Mouse (Mus musculus) myocyte (in vitro differentiated cells): ENCODE data around the gene Olfr266.

Experiments
- E2F4 ChIP-seq: IDR thresholded peaks from one replicate; pipeline ENCODE4 v1.6.1; 2011; ENCODE audit warnings: mild to moderate bottlenecking, control low read depth, moderate library complexity; ENCODE audit not compliant: insufficient read depth
- MYOG ChIP-seq, 3 experiments: IDR thresholded peaks; one replicate each; pipeline ENCODE4 v1.6.1; 2011; ENCODE audit warnings: control low read depth in 2 of 3, low read depth in 2 of 3, mild to moderate bottlenecking in 2 of 3; ENCODE audit not compliant: insufficient read length in 2 of 3, control insufficient read depth in 1 of 3, insufficient read depth in 1 of 3
- USF1 ChIP-seq: IDR thresholded peaks from one replicate; pipeline ENCODE4 v1.6.1; 2011; ENCODE audit warnings: low read depth, mild to moderate bottlenecking, control low read depth, moderate library complexity

GRCm38 (mm10) chr3:106817676-106818075 is 8.4 kb downstream of the Olfr266 start:
- TF ChIP-seq USF1: no peak
- TF ChIP-seq E2F4: no peak
- TF ChIP-seq MYOG (IDR thresholded peaks at IDR 0.05; ENCODE audit: control insufficient read depth in 1 of 3, insufficient read depth in 1 of 3, insufficient read length in 2 of 3, low read depth in 2 of 3): no peak
